Mouse (Mus musculus) heart, embryonic 14.5 days (tissue): ENCODE measurements around the gene Pnpo. TPM values are rescaled to one million over a fixed set of nuclear protein-coding genes. Genes with fewer than 3 reads are reported as not detected.

ENCODE experiments used
- ATAC-seq: fragments of 200-750 bp; cut with Nextera tagmentation; 2 replicates; pipeline ENCODE4 v1.8.0; 2017; ENCODE audit warnings: low read depth, moderate TSS enrichment; ENCODE audit not compliant: insufficient number of reproducible peaks, insufficient read depth, low FRiP score
- H3K27ac ChIP-seq, 2 experiments: fragments of 200-500 bp in 1 of 2; fragments of 300-500 bp in 1 of 2; sonication (generic) in 1 of 2; replicated peaks in 1 of 2; 2 replicates each; pipeline ENCODE4 v1.5.1; 2012 to 2014; ENCODE audit warnings: low read depth in 2 of 2, low read length in 2 of 2, control low read depth in 1 of 2, mild to moderate bottlenecking in 1 of 2, mixed read lengths in 1 of 2; ENCODE audit not compliant: control insufficient read depth in 1 of 2, insufficient read depth in 1 of 2
- H3K27me3 ChIP-seq: fragments of 300-500 bp; sonication (generic); 2 replicates; pipeline ENCODE4 v1.6.1; 2014; ENCODE audit warnings: mild to moderate bottlenecking, low read length, control low read depth; ENCODE audit not compliant: control insufficient read depth, insufficient read depth
- H3K36me3 ChIP-seq: fragments of 300-500 bp; sonication (generic); 2 replicates; pipeline ENCODE4 v1.6.1; 2014; ENCODE audit warnings: mild to moderate bottlenecking, control low read depth, low read length, mixed read lengths; ENCODE audit not compliant: control insufficient read depth, insufficient read depth
- H3K4me1 ChIP-seq, 2 experiments: fragments of 200-500 bp in 1 of 2; fragments of 300-500 bp in 1 of 2; sonication (generic) in 1 of 2; 2 replicates each; pipeline ENCODE4 v1.6.1; 2012 to 2014; ENCODE audit warnings: low read length in 2 of 2, control low read depth in 1 of 2, mixed read lengths in 1 of 2; ENCODE audit not compliant: control insufficient read depth in 2 of 2, insufficient read depth in 2 of 2
- H3K4me2 ChIP-seq: fragments of 300-500 bp; sonication (generic); 2 replicates; pipeline ENCODE4 v1.6.1; 2014; ENCODE audit warnings: mild to moderate bottlenecking, low read length
- H3K4me3 ChIP-seq, 2 experiments: fragments of 200-500 bp in 1 of 2; fragments of 300-500 bp in 1 of 2; sonication (generic) in 1 of 2; 2 replicates each; pipeline ENCODE4 v1.5.1; 2012 to 2014; ENCODE audit warnings: low read length in 2 of 2, mild to moderate bottlenecking in 2 of 2, control low read depth in 1 of 2, low read depth in 1 of 2, moderate library complexity in 1 of 2; ENCODE audit not compliant: control insufficient read depth in 1 of 2, insufficient read depth in 1 of 2
- H3K9ac ChIP-seq: fragments of 300-500 bp; sonication (generic); 2 replicates; pipeline ENCODE4 v1.6.1; 2014; ENCODE audit warnings: mild to moderate bottlenecking, low read length
- H3K9me3 ChIP-seq: fragments of 300-500 bp; sonication (generic); 2 replicates; pipeline ENCODE4 v1.6.1; 2016; ENCODE audit warnings: low read length, control low read depth; ENCODE audit not compliant: control insufficient read depth
- WGBS: fragments of 180-500 bp; shearing (Covaris S2); extraction: QIAGEN DNeasy Blood & Tissue Kit; methylation state at CpG from one replicate; pipeline ENCODE4 v1.1.7; 2014; 5-methylcytosine and 5-hydroxymethylcytosine counted together
- polyA plus RNA-seq: library from polyadenylated mRNA; unstranded; fragments of >200 nt; fragmentation: Nextera tagmentation; extraction: Ambion mirVana; gene quantifications from 2 replicates; pipeline ENCODE4 v1.2.1, GENCODE M21; 2014

Gene Pnpo
- polyA plus RNA-seq, 1 experiment from 2014 or later = 32.3 TPM

GRCm38 (mm10) chr11:96976379-96976687, 32.5 kb upstream of the Pnpo start:
- no peak for ATAC-seq
- Histone ChIP-seq H3K4me2 (peak overlapping the region; percentile 78), H3K27me3 (no peaks in the 10 kb centered on the region), H3K4me3 (peak overlapping the region; percentile 81 to 84; a peak in 3 of 4 replicates), H3K4me1 (peaks cover 23 to 46% of the 10 kb centered on the region in 2 experiments), H3K9me3 (no peaks in the 10 kb centered on the region), H3K9ac (peak overlapping the region; percentile 95), H3K27ac (peak overlapping the region; percentile 89 to 96), H3K36me3 (no peaks in the 10 kb centered on the region)
- WGBS = 42% methylated on average over 3 of the region's 3 CpGs

- peak overlapping the region; percentile 78 for H3K4me2 ChIP-seq
- no peak for ATAC-seq
- H3K9me3 ChIP-seq = no peaks in the 10 kb centered on the region
- H3K9ac ChIP-seq = peak overlapping the region; percentile 95
- H3K4me1 ChIP-seq = peaks cover 27 to 52% of the 10 kb centered on the region in 2 experiments
- peak overlapping the region; percentile 81 to 84; a peak in 3 of 4 replicates for H3K4me3 ChIP-seq
- no peaks in the 10 kb centered on the region for H3K36me3 ChIP-seq
- H3K27me3 ChIP-seq = no peaks in the 10 kb centered on the region
- 52% methylated on average over 10 of the region's 10 CpGs for WGBS
- H3K27ac ChIP-seq = peak overlapping the region; percentile 33 to 96
Observed at GRCm38 (mm10) chr11:96975511-96976378, 32.0 kb upstream of the Pnpo start.

- no peak overlapping the region for H3K4me3 ChIP-seq
- 80% methylated on average over 5 of the region's 5 CpGs for WGBS
- H3K27me3 ChIP-seq = no peaks in the 10 kb centered on the region
- no peaks in the 10 kb centered on the region for H3K36me3 ChIP-seq
- H3K4me2 ChIP-seq = no peak overlapping the region
- H3K9me3 ChIP-seq = no peaks in the 10 kb centered on the region
- H3K9ac ChIP-seq = no peak overlapping the region
- no peak overlapping the region for H3K27ac ChIP-seq
- no peak for ATAC-seq
- peaks cover 36 to 61% of the 10 kb centered on the region in 2 experiments for H3K4me1 ChIP-seq
Observed at GRCm38 (mm10) chr11:96974813-96975212, 31.0 kb upstream of the Pnpo start.

GRCm38 (mm10) chr11:96973426-96973964, 29.7 kb upstream of the Pnpo start:
- H3K4me1 ChIP-seq = peaks cover 47 to 72% of the 10 kb centered on the region in 2 experiments
- H3K27ac ChIP-seq = 0 out of 4 replicates have a peak overlapping the region, but pooled peaks of 1 of the 2 experiments have one; percentile 46
- no peak overlapping the region for H3K4me2 ChIP-seq
- H3K9ac ChIP-seq = no peak overlapping the region
- WGBS = 79% methylated on average over 5 of the region's 5 CpGs
- H3K27me3 ChIP-seq = no peaks in the 10 kb centered on the region
- H3K9me3 ChIP-seq = no peaks in the 10 kb centered on the region
- no peak for ATAC-seq
- H3K36me3 ChIP-seq = no peaks in the 10 kb centered on the region
- no peak overlapping the region for H3K4me3 ChIP-seq

- no peak overlapping the region for H3K9ac ChIP-seq
- 76% methylated on average over 5 of the region's 5 CpGs for whole genome bisulfite sequencing
Observed at GRCm38 (mm10) chr11:96972906-96973305, 29.1 kb upstream of the Pnpo start.

DNA sequence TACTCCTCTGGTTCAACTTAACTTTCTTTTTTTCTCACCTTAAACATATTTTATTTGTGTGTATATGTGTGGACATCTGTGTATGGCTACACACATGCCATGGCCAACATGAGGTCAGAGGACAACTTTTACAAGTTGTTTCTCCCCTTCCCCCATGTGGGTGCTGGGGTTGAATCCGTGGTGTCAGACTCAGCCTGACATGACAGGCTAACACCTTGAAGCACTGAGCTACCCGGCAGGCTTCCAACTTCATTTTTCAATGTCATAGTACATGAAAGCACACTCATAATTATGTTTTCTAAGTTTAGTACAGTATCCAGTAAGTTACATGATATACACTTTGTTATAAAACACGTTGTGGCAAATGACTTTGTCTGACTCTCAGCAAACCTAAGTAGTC, 26.6 kb upstream of the Pnpo start:
- no peak for ATAC-seq
- H3K9me3 ChIP-seq = no peaks in the 10 kb centered on the region
- H3K4me2 ChIP-seq = peak overlapping the region; percentile 62
- H3K27me3 ChIP-seq = no peaks in the 10 kb centered on the region
- H3K36me3 ChIP-seq = no peaks in the 10 kb centered on the region
- peak overlapping the region; percentile 69 for H3K9ac ChIP-seq
- H3K4me3 ChIP-seq = no peak overlapping the region
- WGBS = 32% methylated on average over 3 of the region's 3 CpGs
- peaks cover 51 to 76% of the 10 kb centered on the region in 2 experiments for H3K4me1 ChIP-seq
- peak overlapping the region; percentile 99 to 100 for H3K27ac ChIP-seq

More at GRCm38 (mm10) chr11:96972906-96973305, 29.1 kb upstream of the Pnpo start:
- H3K36me3 ChIP-seq = no peaks in the 10 kb centered on the region
- peaks cover 49 to 76% of the 10 kb centered on the region in 2 experiments for H3K4me1 ChIP-seq
- H3K4me3 ChIP-seq = no peak overlapping the region
- no peaks in the 10 kb centered on the region for H3K27me3 ChIP-seq
- H3K9me3 ChIP-seq = no peaks in the 10 kb centered on the region
- 0 out of 4 replicates have a peak overlapping the region, but pooled peaks of 1 of the 2 experiments have one; percentile 46 for H3K27ac ChIP-seq
- no peak for ATAC-seq
- H3K4me2 ChIP-seq = no peak overlapping the region

DNA sequence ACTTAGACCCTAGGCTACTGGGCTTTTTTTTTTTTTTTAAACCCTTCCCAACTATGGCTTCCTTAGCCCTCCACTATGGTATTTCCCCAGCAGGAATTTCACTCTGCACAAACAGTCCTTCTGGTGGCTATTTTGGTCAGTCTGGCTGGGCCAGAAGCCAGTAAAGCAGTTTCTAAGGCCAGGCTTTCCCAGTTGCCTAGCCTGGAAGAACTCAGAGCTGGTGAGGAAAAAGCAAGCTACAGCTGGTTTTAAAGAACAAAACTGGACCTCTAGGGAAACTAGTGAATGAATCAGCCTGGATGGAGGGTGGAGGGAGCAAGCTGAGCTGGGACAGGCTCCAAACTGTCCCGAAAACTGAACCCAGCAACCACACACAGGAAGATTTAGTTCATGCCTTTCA, 26.0 kb upstream of the Pnpo start:
- Histone ChIP-seq H3K9ac (peak overlapping the region; percentile 69), H3K4me3 (no peak overlapping the region), H3K27ac (peak overlapping the region; percentile 99 to 100), H3K4me2 (peak overlapping the region; percentile 62), H3K36me3 (no peaks in the 10 kb centered on the region), H3K27me3 (no peaks in the 10 kb centered on the region), H3K9me3 (no peaks in the 10 kb centered on the region), H3K4me1 (peaks cover 51 to 76% of the 10 kb centered on the region in 2 experiments)
- peak; percentile 64 for ATAC-seq
- WGBS = 15% methylated on average over 1 of the region's 1 CpGs
